Mouse (Mus musculus): Measurements from ENCODE around the gene Ripor1. TPM values are rescaled to one million over a fixed set of nuclear protein-coding genes. Genes with fewer than 3 reads are reported as not detected.

Gene Ripor1
- total RNA-seq, 1 experiment, result 5.6 TPM

- TF ChIP-seq ZC3H11A (IDR thresholded peaks at IDR 0.05; ENCODE audit: borderline replicate concordance, low read depth, low read length) (no peak), MAFK (IDR thresholded peaks at IDR 0.05; ENCODE audit: insufficient read depth, low read depth, low read length) (no peak), ZNF384 (IDR thresholded peaks at IDR 0.05; ENCODE audit: low read depth, low read length) (no peak), CHD2 (IDR thresholded peaks at IDR 0.05; ENCODE audit: low read depth, low read length) (no peak), HCFC1 (IDR thresholded peaks at IDR 0.05; ENCODE audit: borderline replicate concordance, insufficient read depth, low read length) (no peak)
- in situ Hi-C loops (cut with MboI; ENCODE audit: low sequenced_read_pairs in 2 of 2, unreplicated experiment in 2 of 2), result no loop called here
- DNase-seq (ENCODE audit: low read depth, low spot score), result no peak
Measured at GRCm38 (mm10) chr8:105618279-105618634, 13.2 kb downstream of the Ripor1 start.

GRCm38 (mm10) chr8:105618892-105619591 is 14.0 kb downstream of the Ripor1 start:
- DNase-seq (ENCODE audit: low read depth, low spot score), result no peak
- Histone ChIP-seq H3K9ac (ENCODE audit: insufficient read depth, low read depth, low read length, poor library complexity, severe bottlenecking) (no peak overlapping the region), H3K36me3 (ENCODE audit: control insufficient read depth, insufficient read depth, low read length, poor library complexity, severe bottlenecking) (peaks cover 28% of the 10 kb centered on the region; the same call in 1 of the 2 replicates), H3K4me3 (ENCODE audit: insufficient read depth in 1 of 2, low read depth in 1 of 2, low read length in 2 of 2, poor library complexity in 1 of 2, severe bottlenecking in 1 of 2) (no peak overlapping the region), H3K9me3 (ENCODE audit: control insufficient read depth, insufficient read depth, low read depth, low read length) (no peaks in the 10 kb centered on the region), H3K4me1 (ENCODE audit: control insufficient read depth in 2 of 2, insufficient read depth in 2 of 2, low read length in 2 of 2, poor library complexity in 1 of 2) (peaks cover 0 to 20% of the 10 kb centered on the region in 2 experiments; a peak in 2 of 4 replicates), H3K27ac (ENCODE audit: insufficient read depth, low read depth, low read length, poor library complexity, severe bottlenecking) (no peak overlapping the region)
- TF ChIP-seq MAFK (IDR thresholded peaks at IDR 0.05; ENCODE audit: insufficient read depth, low read depth, low read length) (no peak), ZC3H11A (IDR thresholded peaks at IDR 0.05; ENCODE audit: borderline replicate concordance, low read depth, low read length) (no peak), CHD2 (IDR thresholded peaks at IDR 0.05; ENCODE audit: low read depth, low read length) (no peak), HCFC1 (IDR thresholded peaks at IDR 0.05; ENCODE audit: borderline replicate concordance, insufficient read depth, low read length) (no peak), ZNF384 (IDR thresholded peaks at IDR 0.05; ENCODE audit: low read depth, low read length) (no peak)
- in situ Hi-C loops (cut with MboI; ENCODE audit: low sequenced_read_pairs in 2 of 2, unreplicated experiment in 2 of 2), result no loop called here

More at GRCm38 (mm10) chr8:105618279-105618634, 13.2 kb downstream of the Ripor1 start:
- H3K4me3 ChIP-seq (ENCODE audit: insufficient read depth in 1 of 2, low read depth in 1 of 2, low read length in 2 of 2, poor library complexity in 1 of 2, severe bottlenecking in 1 of 2), result no peak overlapping the region
- no peak overlapping the region for H3K9ac ChIP-seq (ENCODE audit: insufficient read depth, low read depth, low read length, poor library complexity, severe bottlenecking)
- peaks cover 28% of the 10 kb centered on the region; the same call in 1 of the 2 replicates for H3K36me3 ChIP-seq (ENCODE audit: control insufficient read depth, insufficient read depth, low read length, poor library complexity, severe bottlenecking)
- H3K9me3 ChIP-seq (ENCODE audit: control insufficient read depth, insufficient read depth, low read depth, low read length), result no peaks in the 10 kb centered on the region
- peaks cover 0 to 12% of the 10 kb centered on the region in 2 experiments; a peak in 1 of 4 replicates for H3K4me1 ChIP-seq (ENCODE audit: control insufficient read depth in 2 of 2, insufficient read depth in 2 of 2, low read length in 2 of 2, poor library complexity in 1 of 2)
- no peak overlapping the region for H3K27ac ChIP-seq (ENCODE audit: insufficient read depth, low read depth, low read length, poor library complexity, severe bottlenecking)

DNA sequence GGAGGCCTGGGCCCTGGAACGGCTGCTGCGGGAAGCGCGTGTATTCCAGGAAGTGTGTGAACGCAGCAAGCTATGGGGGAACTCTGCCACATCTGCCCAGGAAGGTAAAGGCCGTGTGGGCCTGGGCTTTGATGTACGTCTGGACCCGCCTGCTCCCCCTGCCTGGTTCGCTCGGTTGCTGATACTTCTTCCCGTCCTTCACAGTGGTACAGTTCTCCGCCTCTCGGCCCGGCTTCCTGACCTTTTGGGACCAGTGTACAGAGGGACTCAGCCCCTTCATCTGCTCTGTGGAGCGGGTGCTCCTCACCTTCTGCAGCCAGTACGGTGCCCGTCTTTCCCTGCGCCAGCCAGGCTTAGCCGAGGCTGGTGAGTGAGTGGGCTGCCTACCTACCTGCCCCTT is 15.2 kb downstream of the Ripor1 start:
- Histone ChIP-seq H3K9me3 (ENCODE audit: control insufficient read depth, insufficient read depth, low read depth, low read length) (no peaks in the 10 kb centered on the region), H3K4me3 (ENCODE audit: insufficient read depth in 1 of 2, low read depth in 1 of 2, low read length in 2 of 2, poor library complexity in 1 of 2, severe bottlenecking in 1 of 2) (peak overlapping the region in 1 of 2 experiments; percentile 42; a peak in 2 of 4 replicates), H3K36me3 (ENCODE audit: control insufficient read depth, insufficient read depth, low read length, poor library complexity, severe bottlenecking) (peaks cover 28% of the 10 kb centered on the region; the same call in 1 of the 2 replicates), H3K4me1 (ENCODE audit: control insufficient read depth in 2 of 2, insufficient read depth in 2 of 2, low read length in 2 of 2, poor library complexity in 1 of 2) (peaks cover 0 to 28% of the 10 kb centered on the region in 2 experiments; a peak in 2 of 4 replicates), H3K27ac (ENCODE audit: insufficient read depth, low read depth, low read length, poor library complexity, severe bottlenecking) (no peak overlapping the region), H3K9ac (ENCODE audit: insufficient read depth, low read depth, low read length, poor library complexity, severe bottlenecking) (no peak overlapping the region)
- TF ChIP-seq MAFK (IDR thresholded peaks at IDR 0.05; ENCODE audit: insufficient read depth, low read depth, low read length) (no peak), HCFC1 (IDR thresholded peaks at IDR 0.05; ENCODE audit: borderline replicate concordance, insufficient read depth, low read length) (no peak), ZC3H11A (IDR thresholded peaks at IDR 0.05; ENCODE audit: borderline replicate concordance, low read depth, low read length) (no peak), ZNF384 (IDR thresholded peaks at IDR 0.05; ENCODE audit: low read depth, low read length) (no peak), CHD2 (IDR thresholded peaks at IDR 0.05; ENCODE audit: low read depth, low read length) (no peak)
- DNase-seq (ENCODE audit: low read depth, low spot score), result no peak
- in situ Hi-C loops (cut with MboI; ENCODE audit: low sequenced_read_pairs in 2 of 2, unreplicated experiment in 2 of 2), result no loop called here

GRCm38 (mm10) chr8:105620946-105621720 is 16.1 kb downstream of the Ripor1 start:
- Histone ChIP-seq H3K27ac (ENCODE audit: insufficient read depth, low read depth, low read length, poor library complexity, severe bottlenecking) (no peak overlapping the region), H3K4me3 (ENCODE audit: insufficient read depth in 1 of 2, low read depth in 1 of 2, low read length in 2 of 2, poor library complexity in 1 of 2, severe bottlenecking in 1 of 2) (no peak overlapping the region), H3K9me3 (ENCODE audit: control insufficient read depth, insufficient read depth, low read depth, low read length) (no peaks in the 10 kb centered on the region), H3K9ac (ENCODE audit: insufficient read depth, low read depth, low read length, poor library complexity, severe bottlenecking) (no peak overlapping the region), H3K4me1 (ENCODE audit: control insufficient read depth in 2 of 2, insufficient read depth in 2 of 2, low read length in 2 of 2, poor library complexity in 1 of 2) (peaks cover 0 to 28% of the 10 kb centered on the region in 2 experiments; a peak in 2 of 4 replicates), H3K36me3 (ENCODE audit: control insufficient read depth, insufficient read depth, low read length, poor library complexity, severe bottlenecking) (peaks cover 22% of the 10 kb centered on the region; the same call in 1 of the 2 replicates)
- in situ Hi-C loops (cut with MboI; ENCODE audit: low sequenced_read_pairs in 2 of 2, unreplicated experiment in 2 of 2), result no loop called here
- DNase-seq (ENCODE audit: low read depth, low spot score), result no peak
- TF ChIP-seq ZC3H11A (IDR thresholded peaks at IDR 0.05; ENCODE audit: borderline replicate concordance, low read depth, low read length) (no peak), HCFC1 (IDR thresholded peaks at IDR 0.05; ENCODE audit: borderline replicate concordance, insufficient read depth, low read length) (no peak), MAFK (IDR thresholded peaks at IDR 0.05; ENCODE audit: insufficient read depth, low read depth, low read length) (no peak), ZNF384 (IDR thresholded peaks at IDR 0.05; ENCODE audit: low read depth, low read length) (no peak), CHD2 (IDR thresholded peaks at IDR 0.05; ENCODE audit: low read depth, low read length) (no peak)
